Mouse (Mus musculus): ENCODE results near the gene Hdac9.

The Hdac9 gene

DNA sequence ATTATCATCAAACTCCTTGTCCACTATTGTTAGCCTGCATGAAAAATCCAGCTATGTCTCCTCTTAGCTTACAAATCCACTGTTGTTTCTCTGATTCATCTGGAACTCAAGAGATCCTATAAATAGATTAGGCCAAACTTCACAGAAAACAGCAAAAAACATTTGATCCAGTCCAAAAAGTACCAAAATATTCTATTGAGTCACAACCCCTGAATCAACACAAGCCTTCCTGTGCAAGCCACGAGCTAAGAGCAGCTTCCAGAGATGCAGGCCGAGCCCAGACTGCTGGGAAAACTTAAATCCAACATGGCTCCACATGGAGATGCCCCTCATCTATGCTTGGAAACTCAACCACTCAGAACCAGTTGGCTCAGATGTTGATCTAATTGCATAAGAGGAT is 113.2 kb downstream of the Hdac9 start:
- no peak for DNase-seq

- DNase-seq: no peak
Measured at GRCm38 (mm10) chr12:34802308-34802707, 114.6 kb downstream of the Hdac9 start.

DNA sequence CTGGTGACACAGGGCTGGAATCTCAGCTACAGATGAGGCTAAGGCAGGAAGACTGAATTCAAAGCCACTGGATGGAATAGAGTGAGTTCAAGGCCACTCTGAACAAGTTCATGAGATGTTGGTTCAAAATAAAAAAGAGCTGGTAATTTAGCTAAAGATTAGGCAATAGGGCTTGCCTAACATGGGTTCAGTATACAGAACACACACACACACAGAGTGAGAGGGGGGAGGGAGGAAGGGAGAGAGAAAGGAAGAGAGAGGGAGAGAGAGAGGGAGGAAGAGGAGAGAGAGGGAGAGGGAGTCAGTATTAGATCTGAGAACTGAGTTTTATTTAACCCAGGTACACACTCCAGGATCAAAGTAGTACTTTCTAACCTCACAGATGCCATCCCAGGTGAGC is 115.1 kb downstream of the Hdac9 start:
- no peak for DNase-seq

- DNase-seq: no peak
Measured at GRCm38 (mm10) chr12:34797389-34797788, 119.5 kb downstream of the Hdac9 start.

GRCm38 (mm10) chr12:34795487-34795886 is 121.4 kb downstream of the Hdac9 start:
- no peak for DNase-seq

GRCm38 (mm10) chr12:34792113-34792452 is 124.8 kb downstream of the Hdac9 start:
- no peak for DNase-seq

DNA sequence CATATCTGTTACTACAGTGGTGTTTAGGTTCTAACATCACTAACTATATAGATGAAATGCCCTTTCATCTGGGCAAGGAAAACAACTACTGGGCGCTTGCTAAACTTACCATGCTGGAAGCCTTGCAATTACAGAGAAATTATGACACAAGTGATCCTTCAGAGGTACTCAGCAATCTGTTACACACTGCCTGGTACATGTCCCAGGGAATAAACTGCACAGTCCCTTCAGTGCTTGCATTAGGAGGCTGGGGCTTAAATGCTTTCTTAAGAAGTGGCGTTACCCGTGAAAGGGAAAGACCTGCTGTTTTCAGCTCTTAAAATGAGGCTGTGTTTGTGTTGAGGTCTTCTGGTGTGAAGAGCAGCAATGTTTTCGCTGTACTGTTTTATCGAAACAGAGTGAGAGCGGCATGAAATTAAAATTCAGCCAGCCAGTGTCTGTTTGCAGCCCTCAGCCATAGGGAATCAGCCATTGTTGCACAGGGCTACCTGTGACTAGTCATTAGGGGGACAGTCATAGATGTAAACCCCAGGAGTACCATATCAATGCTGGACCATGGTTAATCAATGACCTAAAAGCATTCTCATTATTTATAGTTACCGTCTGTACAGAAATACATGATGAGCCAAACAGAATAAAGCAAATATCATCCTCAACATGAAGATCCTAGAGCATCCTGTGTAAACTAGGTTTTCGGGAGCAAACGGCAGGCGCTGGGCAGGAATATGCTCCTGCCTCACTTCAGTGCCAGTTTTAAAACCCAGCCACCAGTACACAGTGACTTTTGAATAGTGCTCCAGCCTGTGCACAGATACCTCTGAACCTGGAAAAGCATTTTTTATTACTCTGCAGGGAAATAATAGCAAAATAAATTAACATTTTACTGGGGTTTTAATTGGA is 125.4 kb downstream of the Hdac9 start:
- DNase-seq: no peak

GRCm38 (mm10) chr12:34789031-34789982 is 127.6 kb downstream of the Hdac9 start:
- DNase-seq: no peak

DNA sequence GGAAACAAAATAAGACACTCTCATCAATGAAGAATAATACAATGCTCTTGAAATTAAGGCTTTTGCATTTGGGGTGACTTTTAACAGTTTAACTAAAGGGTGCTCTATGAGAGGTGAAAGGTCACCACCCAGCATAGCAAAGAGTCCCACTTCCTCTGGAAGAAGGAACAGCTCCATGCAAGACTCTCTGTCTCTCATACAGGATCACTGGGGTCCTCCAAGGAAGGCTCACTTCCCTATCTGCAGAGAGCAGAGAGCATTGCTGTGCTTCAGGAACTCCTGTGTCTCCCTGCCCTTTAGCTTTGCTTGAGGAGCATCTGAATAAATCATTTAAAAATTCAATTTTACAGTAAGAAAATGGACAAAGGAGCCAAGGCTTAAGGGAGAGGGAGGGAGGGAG is 129.5 kb downstream of the Hdac9 start:
- no peak for DNase-seq

GRCm38 (mm10) chr12:34783574-34783973 is 133.3 kb downstream of the Hdac9 start:
- no peak for DNase-seq

DNA sequence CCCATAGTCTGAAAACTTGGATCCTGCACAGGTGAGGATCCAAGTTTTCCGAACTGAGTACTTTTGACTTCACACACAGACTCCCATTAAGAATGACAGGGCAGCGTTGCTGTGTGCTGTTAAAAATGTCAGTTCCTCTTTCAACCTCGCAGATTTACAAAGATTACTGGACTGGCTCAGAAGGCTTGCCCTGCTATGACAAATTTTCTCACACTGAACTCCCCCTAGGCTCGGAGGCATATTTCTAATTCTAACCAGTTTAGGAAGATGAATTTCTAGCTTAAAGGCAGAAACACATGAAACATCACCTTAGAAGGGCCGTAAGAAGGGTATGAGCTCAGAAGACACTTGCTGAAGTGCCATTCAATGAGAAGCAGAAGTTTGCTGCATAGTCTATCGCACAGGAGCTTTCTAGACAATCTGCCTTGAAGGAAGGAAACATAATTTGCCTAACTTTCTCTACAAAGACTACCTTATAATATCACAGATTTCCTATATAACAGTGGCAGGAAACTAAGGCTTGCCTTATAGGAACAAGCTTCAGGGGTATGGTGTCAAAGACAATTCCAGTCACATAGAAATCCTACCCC is 137.4 kb downstream of the Hdac9 start:
- no peak for DNase-seq

DNA sequence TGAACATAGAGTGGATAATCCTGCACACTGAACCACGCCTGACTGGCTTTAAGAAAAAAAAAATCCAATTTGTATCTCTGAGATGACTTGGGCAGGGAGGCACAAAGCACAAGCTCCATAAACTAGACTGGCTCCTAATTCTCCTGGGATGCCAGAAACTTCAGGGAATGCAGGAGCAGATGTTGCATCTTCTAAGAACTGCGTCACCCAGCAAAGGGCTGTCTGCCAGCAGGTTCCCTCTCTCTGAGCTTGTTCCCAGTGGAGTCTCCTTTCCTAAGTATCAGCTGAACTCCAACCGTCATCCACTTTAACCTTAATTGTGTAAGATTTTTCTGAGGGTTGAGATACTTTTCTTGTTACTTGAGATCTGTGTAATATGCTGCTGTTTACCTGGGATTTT is 140.7 kb downstream of the Hdac9 start:
- DNase-seq: no peak

- DNase-seq: no peak
Measured at GRCm38 (mm10) chr12:34774071-34774470, 142.8 kb downstream of the Hdac9 start.

GRCm38 (mm10) chr12:34767226-34767775 is 149.6 kb downstream of the Hdac9 start:
- no peak for DNase-seq

DNA sequence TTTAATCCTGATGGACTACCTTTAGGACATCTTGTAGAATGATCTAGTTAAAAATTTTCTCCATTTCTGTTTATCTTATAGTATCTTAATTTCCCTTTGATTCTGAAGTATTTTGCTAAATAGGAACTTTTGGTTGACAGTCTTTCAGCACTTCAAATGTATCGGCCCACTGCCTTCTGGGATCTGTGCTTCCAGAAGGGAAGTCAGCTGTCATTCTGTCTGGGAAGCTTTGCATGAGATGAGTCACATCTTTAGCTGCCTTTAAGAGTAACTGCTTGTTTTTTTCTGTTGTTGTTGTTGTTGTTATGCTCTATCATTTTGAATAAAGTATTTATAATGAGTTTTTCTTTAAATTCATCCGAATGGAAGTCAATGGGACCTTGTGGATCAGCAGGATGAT is 169.6 kb downstream of the Hdac9 start:
- DNase-seq: no peak

DNA sequence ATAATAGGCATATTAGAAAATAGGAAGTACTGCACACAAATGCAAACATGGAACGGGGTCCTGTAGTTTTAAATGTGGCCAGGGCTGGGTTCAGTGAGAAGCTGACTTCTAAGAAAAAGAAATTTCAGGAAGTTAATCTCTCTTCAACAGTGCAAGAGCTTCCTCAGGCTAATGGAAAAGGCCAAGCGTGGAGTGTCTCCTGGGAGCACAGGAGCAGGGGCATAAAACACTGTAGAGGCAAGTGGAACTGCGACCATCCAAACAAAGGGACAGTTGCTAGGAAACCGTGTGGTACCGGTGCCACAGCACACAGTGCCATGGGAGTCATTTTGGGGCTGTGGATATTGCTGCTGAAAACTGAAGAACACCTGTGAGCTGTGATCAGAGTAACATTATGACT is 191.7 kb downstream of the Hdac9 start:
- no peak for DNase-seq

GRCm38 (mm10) chr12:34724274-34724673 is 192.6 kb downstream of the Hdac9 start:
- no peak for DNase-seq

GRCm38 (mm10) chr12:34722831-34723490 is 193.9 kb downstream of the Hdac9 start:
- no peak for DNase-seq

- no peak for DNase-seq
Measured at GRCm38 (mm10) chr12:34720906-34721305, 196.0 kb downstream of the Hdac9 start.

DNA sequence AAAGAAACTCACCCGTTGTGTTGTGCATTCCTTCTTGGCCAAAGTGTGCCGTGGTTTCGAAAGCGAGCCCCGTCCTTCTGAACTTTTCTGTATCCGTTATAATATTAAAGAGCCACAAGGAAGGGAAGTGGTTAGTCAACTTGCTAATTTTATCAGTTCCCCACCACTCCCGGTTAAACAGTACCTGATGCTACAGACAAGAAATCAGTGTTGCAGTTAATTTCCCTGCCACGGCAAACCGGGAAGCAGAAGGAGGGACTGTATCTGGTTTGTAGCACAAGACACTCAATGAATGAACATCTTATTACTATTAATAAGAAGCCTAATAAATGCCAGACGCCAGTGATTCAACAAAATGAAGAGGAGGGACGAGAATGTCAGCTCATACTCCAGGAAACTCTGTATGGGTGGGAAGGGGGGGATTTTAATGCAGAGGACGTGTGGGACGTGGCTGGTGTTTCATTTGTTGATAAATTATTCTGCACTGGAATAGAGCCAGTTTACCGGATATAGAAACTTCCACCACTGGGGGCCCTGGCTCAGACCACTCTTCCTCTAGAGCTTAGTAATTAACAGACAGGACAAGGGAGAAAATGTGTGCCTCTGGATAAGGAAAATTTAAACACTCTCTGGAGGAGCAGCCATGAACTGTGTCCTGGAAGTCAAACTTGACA is 202.5 kb downstream of the Hdac9 start:
- no peak for DNase-seq

DNA sequence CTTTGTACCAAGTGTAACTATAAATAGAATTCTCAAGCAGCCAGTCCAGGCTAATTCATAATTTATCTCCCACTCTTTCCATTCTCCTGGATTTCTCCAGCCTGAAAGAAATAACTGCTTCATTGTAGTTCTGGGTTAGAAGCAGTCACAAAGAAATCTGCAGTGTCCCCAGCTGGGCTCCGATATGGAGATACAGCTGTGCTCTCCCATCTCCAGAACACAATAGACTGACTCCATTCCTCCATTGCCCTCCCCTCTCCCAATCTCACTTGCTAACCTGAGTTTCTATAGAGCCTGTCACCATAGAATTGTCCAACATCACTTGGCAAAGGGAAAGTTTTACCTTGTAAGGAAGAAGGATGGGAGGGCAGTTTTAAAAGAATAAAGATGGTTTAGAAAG is 218.9 kb downstream of the Hdac9 start:
- no peak for DNase-seq

GRCm38 (mm10) chr12:34696736-34697135 is 220.2 kb downstream of the Hdac9 start:
- DNase-seq: no peak

Measured in cerebellum, adult 9-10 months (tissue).